Mouse (Mus musculus) T-helper 1 cell (primary cell): ENCODE measurements around the gene Hoxa7.

Experiments used
- in situ Hi-C: fragments of 300-600 bp; cut with MboI, MseI; formaldehyde crosslinking; loops from one replicate; pipeline ENCODE4 v1.15.1; 2025; ENCODE audit warnings: high pct_unique_total_duplicates

The Hoxa7 gene

GRCm38 (mm10) chr6:52216691-52217458 is 4.8 kb downstream of the Hoxa7 start:
- in situ Hi-C loops: loop anchor here (5.0 kb wide), 2 partner anchors 355 to 1045 kb away; no protein-coding TSS in a partner anchor

GRCm38 (mm10) chr6:52215771-52216535 is 5.7 kb downstream of the Hoxa7 start:
- in situ Hi-C loops: loop anchor here (5.0 kb wide), 2 partner anchors 354 to 1044 kb away; no protein-coding TSS in a partner anchor

- in situ Hi-C loops: loop anchor here (5.0 kb wide), 2 partner anchors 353 to 1043 kb away; no protein-coding TSS in a partner anchor
Measured at GRCm38 (mm10) chr6:52215070-52215469, 6.6 kb downstream of the Hoxa7 start.

GRCm38 (mm10) chr6:52214271-52214670 is 7.4 kb downstream of the Hoxa7 start:
- in situ Hi-C loops: no loop called here

- in situ Hi-C loops: no loop called here
Measured at GRCm38 (mm10) chr6:52213119-52213986, 8.3 kb downstream of the Hoxa7 start, which contains the start of the genes Hoxa3 and Gm28308. Hoxa3 (minus strand) TSS chr6:52213336. Gm28308 (minus strand) TSS chr6:52213339.

- in situ Hi-C loops: no loop called here
Measured at GRCm38 (mm10) chr6:52212556-52213118, 9.0 kb downstream of the Hoxa7 start.

- in situ Hi-C loops: no loop called here
Measured at GRCm38 (mm10) chr6:52211961-52212360, 9.7 kb downstream of the Hoxa7 start.

- in situ Hi-C loops: no loop called here
Measured at GRCm38 (mm10) chr6:52211170-52211935, 10.3 kb downstream of the Hoxa7 start.

- in situ Hi-C loops: no loop called here
Measured at GRCm38 (mm10) chr6:52209685-52210046, 12.0 kb downstream of the Hoxa7 start.

GRCm38 (mm10) chr6:52208868-52209684 is 12.6 kb downstream of the Hoxa7 start:
- in situ Hi-C loops: no loop called here

- in situ Hi-C loops: no loop called here
Measured at GRCm38 (mm10) chr6:52208072-52208867, 13.4 kb downstream of the Hoxa7 start, which contains the start of gene Hoxa6. Hoxa6 (minus strand) TSS chr6:52208722.

GRCm38 (mm10) chr6:52207684-52207976 is 14.0 kb downstream of the Hoxa7 start:
- in situ Hi-C loops: no loop called here

GRCm38 (mm10) chr6:52206882-52207683 is 14.6 kb downstream of the Hoxa7 start:
- in situ Hi-C loops: no loop called here

GRCm38 (mm10) chr6:52205638-52206621 is 15.7 kb downstream of the Hoxa7 start:
- in situ Hi-C loops: no loop called here

- in situ Hi-C loops: no loop called here
Measured at GRCm38 (mm10) chr6:52205221-52205620, 16.4 kb downstream of the Hoxa7 start.

- in situ Hi-C loops: no loop called here
Measured at GRCm38 (mm10) chr6:52204050-52204752, 17.5 kb downstream of the Hoxa7 start, which contains the start of gene Hoxa5. Hoxa5 (minus strand) TSS chr6:52204587.
